Mouse (Mus musculus): ENCODE results near the gene Myh1. TPM values are rescaled to one million over a fixed set of nuclear protein-coding genes. Genes with fewer than 3 reads are reported as not detected.

Myh1 gene
- polyA plus RNA-seq (2015; fragmentation: Nextera tagmentation; extraction: Ambion mirVana) = 0.02 and 0.04 TPM in 2 replicates

DNA sequence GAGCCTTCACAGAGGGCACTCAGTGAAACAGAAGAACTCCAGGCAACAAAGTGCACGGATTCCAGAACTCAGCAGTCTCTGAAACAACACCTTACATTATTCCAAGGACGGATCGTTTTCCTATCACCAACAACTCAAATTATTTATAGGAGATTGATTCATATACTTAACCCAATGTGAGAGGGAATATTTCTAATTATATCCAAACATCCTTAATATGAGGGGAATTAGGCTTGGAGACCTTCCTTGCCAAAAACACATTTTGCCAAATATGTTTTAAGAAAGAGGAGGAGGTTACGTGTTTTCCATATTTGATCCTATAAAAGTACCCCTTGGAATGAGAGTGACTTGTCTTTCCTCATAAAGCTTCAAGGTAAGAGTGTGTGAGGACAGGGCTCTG, at the start of gene Myh1:
Gene Myh1, plus strand, starts transcription at position 301 of the 400 bp plus-strand sequence.
- WGBS = 70% methylated on average over 4 of the region's 4 CpGs
- Histone ChIP-seq H3K9me3 (ENCODE audit: low read length) (no peaks in the 10 kb centered on the region), H3K4me2 (replicated peaks; ENCODE audit: low read depth, low read length) (no peak within 1 kb of the TSS), H3K4me1 (ENCODE audit: insufficient read depth, low read length) (no peaks in the 10 kb centered on the region), H3K27ac (ENCODE audit: low read length) (no peak within 1 kb of the TSS), H3K36me3 (ENCODE audit: insufficient read depth, low read length) (no peaks in the 10 kb centered on the region), H3K27me3 (ENCODE audit: insufficient read depth, low read length) (no peaks in the 10 kb centered on the region), H3K9ac (replicated peaks; ENCODE audit: low read length) (no peak within 1 kb of the TSS), H3K4me3 (ENCODE audit: low read length) (no peak within 1 kb of the TSS)
- no peak for ATAC-seq (ENCODE audit: low FRiP score, low TSS enrichment)

DNA sequence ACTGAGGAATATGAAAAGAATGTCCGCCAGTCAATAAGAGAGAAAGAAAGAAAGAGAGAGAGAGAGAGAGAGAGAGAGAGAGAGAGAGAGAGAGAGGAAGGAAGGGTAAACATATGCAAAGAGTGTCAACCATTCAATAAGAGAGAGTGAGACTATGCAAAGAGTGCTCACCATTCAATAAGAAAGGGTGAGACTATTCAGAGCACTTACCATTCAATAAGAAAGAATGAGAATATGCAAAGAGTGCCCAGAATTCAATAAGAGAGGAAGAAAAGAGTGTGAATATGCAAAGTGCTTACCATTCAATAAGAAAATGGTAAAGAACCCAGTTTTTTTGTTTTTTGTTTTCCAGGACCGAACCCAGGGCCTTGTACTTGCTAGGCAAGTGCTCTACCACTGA, 49.6 kb upstream of the Myh1 start:
- 87% methylated on average over 2 of the region's 2 CpGs for WGBS
- H3K9me3 ChIP-seq (ENCODE audit: low read length) = no peaks in the 10 kb centered on the region
- no peaks in the 10 kb centered on the region for H3K36me3 ChIP-seq (ENCODE audit: insufficient read depth, low read length)
- H3K9ac ChIP-seq (replicated peaks; ENCODE audit: low read length) = no peak overlapping the region
- ATAC-seq (ENCODE audit: low FRiP score, low TSS enrichment) = no peak
- H3K4me2 ChIP-seq (replicated peaks; ENCODE audit: low read depth, low read length) = no peak overlapping the region
- H3K27ac ChIP-seq (ENCODE audit: low read length) = no peak overlapping the region
- H3K27me3 ChIP-seq (ENCODE audit: insufficient read depth, low read length) = no peaks in the 10 kb centered on the region
- no peak overlapping the region for H3K4me3 ChIP-seq (ENCODE audit: low read length)
- no peaks in the 10 kb centered on the region for H3K4me1 ChIP-seq (ENCODE audit: insufficient read depth, low read length)

DNA sequence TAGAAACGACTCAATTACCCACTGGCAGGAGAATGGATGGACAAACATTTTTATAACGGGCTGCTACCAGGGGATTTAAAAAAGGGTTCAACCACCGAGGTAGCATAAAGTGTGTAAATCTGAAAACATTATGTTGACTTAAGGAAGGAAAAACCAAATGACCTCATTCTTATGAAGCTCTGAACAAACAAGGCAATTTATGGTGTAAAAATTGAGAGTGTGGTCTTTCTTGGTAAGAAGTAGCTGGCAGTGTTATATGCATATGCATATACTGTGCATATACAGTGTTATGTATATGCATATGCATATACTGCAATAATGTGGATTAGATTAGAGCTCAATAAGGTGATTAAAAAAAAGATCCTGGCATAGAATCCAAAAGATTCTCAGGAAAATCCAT, 48.7 kb upstream of the Myh1 start:
- H3K4me1 ChIP-seq (ENCODE audit: insufficient read depth, low read length) = no peaks in the 10 kb centered on the region
- no peak for ATAC-seq (ENCODE audit: low FRiP score, low TSS enrichment)
- H3K9me3 ChIP-seq (ENCODE audit: low read length) = no peaks in the 10 kb centered on the region
- no peak overlapping the region for H3K27ac ChIP-seq (ENCODE audit: low read length)
- WGBS = 59% methylated on average over 3 of the region's 3 CpGs
- H3K36me3 ChIP-seq (ENCODE audit: insufficient read depth, low read length) = no peaks in the 10 kb centered on the region
- H3K9ac ChIP-seq (replicated peaks; ENCODE audit: low read length) = no peak overlapping the region
- H3K27me3 ChIP-seq (ENCODE audit: insufficient read depth, low read length) = no peaks in the 10 kb centered on the region
- H3K4me3 ChIP-seq (ENCODE audit: low read length) = no peak overlapping the region
- no peak overlapping the region for H3K4me2 ChIP-seq (replicated peaks; ENCODE audit: low read depth, low read length)

DNA sequence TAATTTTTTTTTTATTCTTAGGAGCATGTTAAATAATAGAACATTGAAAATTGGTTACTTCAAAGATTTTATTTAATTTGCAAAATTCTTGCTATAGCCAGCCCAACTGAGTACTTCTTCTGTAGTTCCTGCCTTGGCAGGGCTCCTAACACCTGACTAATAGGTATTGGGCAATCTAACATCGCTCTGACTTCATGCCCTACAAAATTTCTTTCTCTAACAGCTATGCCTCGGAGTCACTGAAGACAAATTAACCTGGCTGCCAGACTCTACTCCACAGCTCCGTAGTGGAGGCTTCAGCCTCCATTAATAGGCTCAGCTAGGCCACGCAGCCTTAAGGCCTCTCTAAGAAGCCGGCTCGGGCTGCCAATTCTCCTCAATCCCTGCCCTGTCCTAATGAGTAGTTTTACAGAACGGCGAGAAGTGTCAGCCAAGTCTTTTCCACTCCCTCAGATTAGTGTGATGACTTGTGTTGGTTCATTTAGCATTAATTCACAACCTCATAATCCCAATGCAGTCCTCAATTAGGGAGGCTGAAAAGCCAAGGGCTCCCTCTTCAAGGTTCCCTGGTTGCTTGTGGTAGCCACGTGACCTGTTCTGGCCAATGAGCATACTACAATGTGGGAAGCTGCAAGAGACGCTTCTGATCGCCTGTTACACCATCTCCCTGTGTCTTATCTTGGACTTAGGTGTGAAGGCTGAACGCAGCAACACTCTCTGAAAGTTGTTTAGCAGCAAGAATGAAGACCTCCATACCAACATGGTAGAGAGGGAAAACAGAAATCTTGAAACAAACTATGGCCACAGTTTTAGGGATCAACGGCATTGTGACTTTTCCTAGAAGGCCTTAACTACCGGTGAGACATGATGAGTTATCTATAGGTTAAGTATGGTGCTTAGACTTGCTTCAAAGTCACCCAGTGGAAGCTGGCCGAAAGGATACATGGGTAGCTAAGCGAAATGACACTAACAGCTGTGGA, 47.9 kb upstream of the Myh1 start:
- ATAC-seq (ENCODE audit: low FRiP score, low TSS enrichment) = no peak
- H3K36me3 ChIP-seq (ENCODE audit: insufficient read depth, low read length) = no peaks in the 10 kb centered on the region
- H3K9ac ChIP-seq (replicated peaks; ENCODE audit: low read length) = no peak overlapping the region
- no peaks in the 10 kb centered on the region for H3K27me3 ChIP-seq (ENCODE audit: insufficient read depth, low read length)
- H3K4me1 ChIP-seq (ENCODE audit: insufficient read depth, low read length) = no peaks in the 10 kb centered on the region
- H3K9me3 ChIP-seq (ENCODE audit: low read length) = no peaks in the 10 kb centered on the region
- H3K4me2 ChIP-seq (replicated peaks; ENCODE audit: low read depth, low read length) = no peak overlapping the region
- no peak overlapping the region for H3K27ac ChIP-seq (ENCODE audit: low read length)
- WGBS = 87% methylated on average over 16 of the region's 16 CpGs
- H3K4me3 ChIP-seq (ENCODE audit: low read length) = no peak overlapping the region

DNA sequence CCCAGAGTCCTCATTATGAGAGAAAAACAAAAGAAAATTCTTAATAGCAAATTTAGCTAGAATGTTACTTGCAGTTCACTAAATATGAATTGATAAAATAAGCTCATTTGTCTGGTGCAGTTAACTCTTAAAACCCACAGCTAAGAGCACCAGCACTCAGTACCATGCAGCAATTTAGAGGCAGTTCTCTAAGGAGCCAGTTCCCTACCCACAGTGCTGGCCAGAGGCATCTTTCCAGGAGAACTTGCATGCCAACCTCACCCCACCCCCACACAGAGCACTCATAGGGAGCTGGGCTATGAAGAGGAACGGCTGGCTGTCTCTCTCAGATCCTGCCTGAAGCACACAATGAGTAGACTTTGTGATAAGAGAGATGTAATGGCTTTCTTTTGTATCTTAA, 46.7 kb upstream of the Myh1 start:
- Histone ChIP-seq H3K4me1 (ENCODE audit: insufficient read depth, low read length) (no peaks in the 10 kb centered on the region), H3K27ac (ENCODE audit: low read length) (no peak overlapping the region), H3K36me3 (ENCODE audit: insufficient read depth, low read length) (no peaks in the 10 kb centered on the region), H3K27me3 (ENCODE audit: insufficient read depth, low read length) (no peaks in the 10 kb centered on the region), H3K4me3 (ENCODE audit: low read length) (no peak overlapping the region), H3K9ac (replicated peaks; ENCODE audit: low read length) (no peak overlapping the region), H3K9me3 (ENCODE audit: low read length) (no peaks in the 10 kb centered on the region), H3K4me2 (replicated peaks; ENCODE audit: low read depth, low read length) (no peak overlapping the region)
- ATAC-seq (ENCODE audit: low FRiP score, low TSS enrichment) = no peak
- 31% methylated on average over 1 of the region's 1 CpGs for WGBS

GRCm38 (mm10) chr11:67153843-67154242, 46.0 kb upstream of the Myh1 start:
- H3K36me3 ChIP-seq (ENCODE audit: insufficient read depth, low read length) = no peaks in the 10 kb centered on the region
- H3K9ac ChIP-seq (replicated peaks; ENCODE audit: low read length) = no peak overlapping the region
- H3K4me1 ChIP-seq (ENCODE audit: insufficient read depth, low read length) = no peaks in the 10 kb centered on the region
- 75% methylated on average over 1 of the region's 1 CpGs for WGBS
- H3K27me3 ChIP-seq (ENCODE audit: insufficient read depth, low read length) = no peaks in the 10 kb centered on the region
- H3K27ac ChIP-seq (ENCODE audit: low read length) = no peak overlapping the region
- H3K4me2 ChIP-seq (replicated peaks; ENCODE audit: low read depth, low read length) = no peak overlapping the region
- no peak for ATAC-seq (ENCODE audit: low FRiP score, low TSS enrichment)
- H3K9me3 ChIP-seq (ENCODE audit: low read length) = no peaks in the 10 kb centered on the region
- no peak overlapping the region for H3K4me3 ChIP-seq (ENCODE audit: low read length)

GRCm38 (mm10) chr11:67155650-67156049, 44.2 kb upstream of the Myh1 start:
- no peak overlapping the region for H3K9ac ChIP-seq (replicated peaks; ENCODE audit: low read length)
- H3K27me3 ChIP-seq (ENCODE audit: insufficient read depth, low read length) = no peaks in the 10 kb centered on the region
- H3K4me3 ChIP-seq (ENCODE audit: low read length) = no peak overlapping the region
- H3K4me2 ChIP-seq (replicated peaks; ENCODE audit: low read depth, low read length) = no peak overlapping the region
- H3K4me1 ChIP-seq (ENCODE audit: insufficient read depth, low read length) = no peaks in the 10 kb centered on the region
- 94% methylated on average over 2 of the region's 2 CpGs for WGBS
- H3K27ac ChIP-seq (ENCODE audit: low read length) = no peak overlapping the region
- H3K36me3 ChIP-seq (ENCODE audit: insufficient read depth, low read length) = no peaks in the 10 kb centered on the region
- no peak for ATAC-seq (ENCODE audit: low FRiP score, low TSS enrichment)
- H3K9me3 ChIP-seq (ENCODE audit: low read length) = no peaks in the 10 kb centered on the region

GRCm38 (mm10) chr11:67160131-67160530, 39.7 kb upstream of the Myh1 start:
- WGBS = 88% methylated on average over 3 of the region's 3 CpGs
- H3K9ac ChIP-seq (replicated peaks; ENCODE audit: low read length) = no peak overlapping the region
- ATAC-seq (ENCODE audit: low FRiP score, low TSS enrichment) = no peak
- H3K9me3 ChIP-seq (ENCODE audit: low read length) = no peaks in the 10 kb centered on the region
- no peak overlapping the region for H3K27ac ChIP-seq (ENCODE audit: low read length)
- no peak overlapping the region for H3K4me3 ChIP-seq (ENCODE audit: low read length)
- no peaks in the 10 kb centered on the region for H3K36me3 ChIP-seq (ENCODE audit: insufficient read depth, low read length)
- no peaks in the 10 kb centered on the region for H3K27me3 ChIP-seq (ENCODE audit: insufficient read depth, low read length)
- no peaks in the 10 kb centered on the region for H3K4me1 ChIP-seq (ENCODE audit: insufficient read depth, low read length)
- no peak overlapping the region for H3K4me2 ChIP-seq (replicated peaks; ENCODE audit: low read depth, low read length)

DNA sequence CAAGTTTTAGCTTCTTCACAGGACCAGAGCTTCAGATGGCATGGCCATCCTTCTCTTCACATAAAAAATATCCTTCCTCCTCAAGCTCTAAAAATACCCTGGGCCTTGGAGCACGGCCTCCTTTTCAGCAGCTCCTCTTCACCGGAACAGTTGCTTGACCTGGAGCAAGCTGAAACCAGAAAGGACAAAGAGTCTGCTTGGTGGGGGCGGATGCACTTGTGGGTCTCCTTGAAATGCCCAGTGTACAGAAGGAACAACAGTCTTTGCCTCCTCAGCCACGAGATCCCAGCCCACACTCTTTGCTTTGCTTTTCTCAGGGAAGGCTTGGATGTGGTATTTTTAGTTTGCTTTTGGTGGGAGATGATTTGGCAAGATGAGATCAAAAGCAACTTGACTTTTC, 36.2 kb upstream of the Myh1 start:
- Histone ChIP-seq H3K9me3 (ENCODE audit: low read length) (no peaks in the 10 kb centered on the region), H3K9ac (replicated peaks; ENCODE audit: low read length) (no peak overlapping the region), H3K4me3 (ENCODE audit: low read length) (no peak overlapping the region), H3K4me2 (replicated peaks; ENCODE audit: low read depth, low read length) (no peak overlapping the region), H3K4me1 (ENCODE audit: insufficient read depth, low read length) (no peaks in the 10 kb centered on the region), H3K27me3 (ENCODE audit: insufficient read depth, low read length) (no peaks in the 10 kb centered on the region), H3K27ac (ENCODE audit: low read length) (no peak overlapping the region), H3K36me3 (ENCODE audit: insufficient read depth, low read length) (no peaks in the 10 kb centered on the region)
- ATAC-seq (ENCODE audit: low FRiP score, low TSS enrichment) = no peak
- 74% methylated on average over 4 of the region's 4 CpGs for WGBS

- Histone ChIP-seq H3K4me2 (replicated peaks; ENCODE audit: low read depth, low read length) (no peak overlapping the region), H3K27ac (ENCODE audit: low read length) (no peak overlapping the region), H3K9ac (replicated peaks; ENCODE audit: low read length) (no peak overlapping the region), H3K9me3 (ENCODE audit: low read length) (no peaks in the 10 kb centered on the region), H3K36me3 (ENCODE audit: insufficient read depth, low read length) (no peaks in the 10 kb centered on the region), H3K4me1 (ENCODE audit: insufficient read depth, low read length) (no peaks in the 10 kb centered on the region), H3K27me3 (ENCODE audit: insufficient read depth, low read length) (no peaks in the 10 kb centered on the region), H3K4me3 (ENCODE audit: low read length) (no peak overlapping the region)
- WGBS = 35% methylated on average over 5 of the region's 5 CpGs
- no peak for ATAC-seq (ENCODE audit: low FRiP score, low TSS enrichment)
Observed at GRCm38 (mm10) chr11:67164851-67165250, 35.0 kb upstream of the Myh1 start.

All from kidney, embryonic 16.5 days (tissue).